Mouse (Mus musculus) liver (tissue): Measurements from ENCODE around the gene Stard9.

Source experiments
- DNase-seq: peaks from one replicate; pipeline ENCODE4 v3.0.0-alpha.2; 2020; ENCODE audit warnings: mixed read lengths

Stard9 gene

GRCm38 (mm10) chr2:120730639-120731166, 101.8 kb downstream of the Stard9 start:
- DNase-seq, result peak; percentile 51

- DNase-seq, result peak; percentile 99
Measured at GRCm38 (mm10) chr2:120731167-120731862, 102.4 kb downstream of the Stard9 start.

DNA sequence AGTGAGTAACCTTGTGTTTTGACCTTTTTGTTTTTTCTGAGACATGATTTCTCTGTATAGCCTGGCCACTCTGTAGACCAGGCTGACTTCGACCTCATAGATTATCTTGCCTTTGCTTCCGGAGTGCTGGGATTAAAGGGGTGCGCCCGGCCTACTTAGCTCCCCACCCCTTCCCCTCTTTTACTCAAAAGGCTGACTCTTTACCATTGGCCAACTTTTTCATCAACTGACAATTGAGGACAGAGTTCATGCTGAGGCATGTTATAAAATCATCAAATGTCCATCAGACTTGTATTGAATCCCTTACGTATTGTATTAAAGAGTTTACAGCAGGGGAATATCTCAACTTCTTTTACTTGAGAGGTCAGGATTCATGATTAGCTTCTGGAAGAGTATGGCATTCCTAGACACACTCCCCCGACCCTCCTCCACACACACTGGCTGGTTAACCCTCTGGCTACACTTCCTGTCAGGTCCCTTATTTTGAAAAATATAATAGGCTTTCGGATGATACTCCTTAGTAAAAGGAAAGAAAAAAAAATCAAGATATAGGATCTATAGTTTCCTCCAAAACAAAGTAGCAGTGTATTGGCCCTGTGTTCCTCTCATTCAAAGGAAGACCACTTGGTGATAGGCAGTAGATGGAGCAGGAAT, 103.1 kb downstream of the Stard9 start:
- no peak for DNase-seq

GRCm38 (mm10) chr2:120745496-120745895, 116.6 kb downstream of the Stard9 start:
- no peak for DNase-seq

DNA sequence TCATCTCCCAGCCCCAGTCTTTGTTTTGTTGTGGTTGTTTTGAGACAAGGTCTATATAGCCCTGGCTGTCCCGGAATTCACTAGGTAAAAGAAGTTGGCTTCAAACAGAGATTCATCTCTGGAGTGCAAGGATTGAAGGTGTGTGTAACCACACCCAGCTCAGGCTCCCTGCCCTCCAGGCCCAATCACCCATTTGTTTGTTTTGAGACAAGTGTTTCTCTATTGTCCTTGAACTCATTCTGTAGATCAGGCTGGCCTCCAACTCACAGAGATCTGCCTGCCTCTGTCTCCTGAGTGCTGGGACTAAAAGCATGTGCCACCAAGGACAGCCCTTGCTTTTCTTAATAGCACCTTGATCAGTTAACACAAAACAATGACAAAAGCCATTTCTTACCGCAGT, 119.1 kb downstream of the Stard9 start:
- DNase-seq, result no peak

DNA sequence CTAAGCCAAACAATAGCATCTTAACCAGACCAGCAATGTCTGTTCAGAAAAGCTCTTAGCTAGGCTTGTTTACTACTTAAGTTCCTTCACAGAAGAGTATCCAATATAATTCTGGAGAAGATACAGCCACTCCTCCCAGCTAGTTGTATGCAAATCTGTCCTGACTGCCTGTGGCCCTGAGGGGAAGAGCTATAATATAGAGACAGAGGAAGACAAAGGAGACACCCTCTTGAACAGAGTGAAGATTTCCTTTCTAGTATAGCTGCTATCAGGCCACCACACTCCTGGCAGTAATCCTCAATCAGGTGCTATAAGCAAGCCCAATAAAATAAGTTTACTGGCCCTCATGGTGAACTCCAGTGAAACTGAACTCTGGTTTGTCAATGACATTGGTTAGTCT, 133.0 kb downstream of the Stard9 start:
- no peak for DNase-seq

DNA sequence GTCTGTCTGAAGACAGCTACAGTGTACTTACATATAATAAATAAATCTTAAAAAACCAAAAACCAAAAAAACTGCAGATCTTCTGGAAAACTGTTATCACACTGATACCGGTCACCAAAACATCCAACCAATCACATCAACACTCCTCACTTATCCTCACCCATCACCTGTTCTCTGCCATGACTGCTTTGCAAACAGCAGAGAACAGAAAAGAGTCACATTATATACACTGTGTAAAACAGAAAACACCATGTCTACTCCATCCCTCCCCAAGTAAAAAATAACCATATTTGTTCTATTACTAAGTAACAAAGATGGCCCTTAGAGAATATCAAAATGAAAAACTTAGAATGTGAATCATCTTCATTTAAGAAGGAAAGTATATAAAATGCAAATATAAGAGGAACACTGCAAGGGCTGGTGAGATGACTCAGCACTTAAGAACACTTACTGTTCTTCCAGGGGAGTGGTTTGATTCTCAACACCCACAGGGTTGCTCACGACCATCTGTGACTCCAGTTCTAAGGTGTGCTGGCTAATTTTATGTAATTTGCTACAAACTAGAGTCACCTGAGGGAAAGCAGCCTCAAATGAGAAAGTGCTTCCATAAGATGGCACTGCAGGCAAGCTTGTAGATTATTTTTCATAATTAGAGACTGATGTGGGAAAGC, 141.5 kb downstream of the Stard9 start:
- no peak for DNase-seq
